Comparison of ENCODE assay signal across 15 mouse cellular contexts in genomic region chr16:22551231-22552000, GRCm38 (mm10).
DNase-seq lines count a peak whose midpoint lies in the region; ATAC-seq and TF ChIP-seq lines count a peak whose summit lies in the region.
"Had no signal": no experiment of that assay in that cellular context is flagged by ENCODE, and none has a peak within 500 bp of the region (broad histone marks: within the 10 kb centered on the region; RNA-seq: fewer than 3 reads in every experiment).

No protein-coding gene starts in this region.

- no peaks in the 10 kb centered on the region for H3K9me3 ChIP-seq in heart, embryonic 13.5 days
- no peaks in the 10 kb centered on the region for H3K9me3 ChIP-seq in lung, embryonic 15.5 days
- H3K9me3 ChIP-seq in intestine, postnatal 0 days (ENCODE audit: control insufficient read depth) = no peaks in the 10 kb centered on the region
- no peaks in the 10 kb centered on the region for H3K9me3 ChIP-seq in limb, embryonic 14.5 days (ENCODE audit: control insufficient read depth, low read length)
- H3K9me3 ChIP-seq: hindbrain, embryonic 15.5 days; megakaryocyte, embryonic 14.5 days had no signal

- intact Hi-C loops in heart, postnatal 14 days (cut with DNase I) = loop anchor here (2.0 to 5.0 kb wide), 2 partner anchors 64 to 249 kb away; no protein-coding TSS in a partner anchor

- TF ChIP-seq POLR2A in limb, embryonic 14.5 days (IDR thresholded peaks at IDR 0.05; ENCODE audit: borderline replicate concordance, extremely low read depth, insufficient read depth, insufficient read length) = no peak

- H3K27ac ChIP-seq in heart, embryonic 13.5 days (replicated peaks) = 0 out of 2 replicates have a peak overlapping the region, but pooled peaks have one; percentile 24
- peak overlapping the region; percentile 55 for H3K27ac ChIP-seq in lung, embryonic 15.5 days
- H3K27ac ChIP-seq in intestine, postnatal 0 days (ENCODE audit: low read depth, low read length) = no peak overlapping the region
- H3K27ac ChIP-seq in limb, embryonic 14.5 days (replicated peaks; ENCODE audit: low read depth, low read length) = no peak overlapping the region
- H3K27ac ChIP-seq: gastrocnemius, adult 2 months; heart, adult 2 months; hindbrain, embryonic 15.5 days; liver, embryonic 14.5 days had no signal

- no peak overlapping the region for H3K4me3 ChIP-seq in heart, embryonic 13.5 days
- no peak overlapping the region for H3K4me3 ChIP-seq in lung, embryonic 15.5 days
- no peak overlapping the region for H3K4me3 ChIP-seq in intestine, postnatal 0 days (ENCODE audit: low read depth, low read length)
- H3K4me3 ChIP-seq in limb, embryonic 14.5 days (replicated peaks; ENCODE audit: low read length) = no peak overlapping the region
- H3K4me3 ChIP-seq: gastrocnemius, adult 2 months; heart, adult 2 months; hindbrain, embryonic 15.5 days; megakaryocyte, embryonic 14.5 days had no signal

- H3K9ac ChIP-seq in heart, embryonic 13.5 days = no peak overlapping the region
- H3K9ac ChIP-seq in lung, embryonic 15.5 days = no peak overlapping the region
- no peak overlapping the region for H3K9ac ChIP-seq in intestine, postnatal 0 days (ENCODE audit: low read depth, low read length)
- H3K9ac ChIP-seq in limb, embryonic 14.5 days (ENCODE audit: low read depth, low read length, severe bottlenecking) = no peak overlapping the region
- H3K9ac ChIP-seq: hindbrain, embryonic 15.5 days; liver, embryonic 14.5 days had no signal

- peak overlapping the region; percentile 0; the same call in 1 of the 2 replicates for H3K4me2 ChIP-seq in heart, embryonic 13.5 days
- no peak overlapping the region for H3K4me2 ChIP-seq in lung, embryonic 15.5 days
- no peak overlapping the region for H3K4me2 ChIP-seq in intestine, postnatal 0 days (replicated peaks; ENCODE audit: low read depth)
- H3K4me2 ChIP-seq in limb, embryonic 14.5 days (replicated peaks; ENCODE audit: low read depth, low read length, severe bottlenecking) = no peak overlapping the region
- H3K4me2 ChIP-seq: hindbrain, embryonic 15.5 days had no signal

- 22% methylated on average over 11 of the region's 11 CpGs for WGBS in heart, embryonic 13.5 days
- 10% methylated on average over 11 of the region's 11 CpGs for WGBS in lung, embryonic 15.5 days
- 22% methylated on average over 11 of the region's 11 CpGs for WGBS in intestine, postnatal 0 days
- WGBS in limb, embryonic 14.5 days = 30% methylated on average over 11 of the region's 11 CpGs

- peaks cover 62% of the 10 kb centered on the region for H3K4me1 ChIP-seq in heart, embryonic 13.5 days
- peaks cover 47% of the 10 kb centered on the region for H3K4me1 ChIP-seq in lung, embryonic 15.5 days
- no peaks in the 10 kb centered on the region for H3K4me1 ChIP-seq in intestine, postnatal 0 days (replicated peaks; ENCODE audit: control insufficient read depth, insufficient read depth, low read length)
- peaks cover 12% of the 10 kb centered on the region for H3K4me1 ChIP-seq in limb, embryonic 14.5 days (ENCODE audit: control insufficient read depth, insufficient read depth, low read length)

- no peak for ATAC-seq in heart, embryonic 13.5 days (ENCODE audit: extremely low read depth, insufficient number of reproducible peaks, low FRiP score, low TSS enrichment)
- peak; percentile 64; the same call in 1 of the 2 replicates for ATAC-seq in lung, embryonic 15.5 days (ENCODE audit: borderline replicate concordance, extremely low read depth, low FRiP score, low TSS enrichment)
- ATAC-seq in intestine, postnatal 0 days = peak; percentile 19; the same call in 1 of the 2 replicates
- ATAC-seq in limb, embryonic 14.5 days (ENCODE audit: low FRiP score, low read depth) = no peak
- ATAC-seq: forebrain, embryonic 14.5 days had no signal

- TF ChIP-seq CTCF in intestine, postnatal 0 days (IDR thresholded peaks at IDR 0.05; ENCODE audit: low read depth) = no peak

- no peak for DNase-seq in heart, postnatal 14 days
- DNase-seq in lung, adult 18-20 months = no peak
- DNase-seq in limb, embryonic 14.5 days (ENCODE audit: low spot score) = peak; percentile 29
- DNase-seq in frontal cortex, adult 2 months (ENCODE audit: extremely low spot score in 1 of 2, low spot score in 1 of 2) = no peak
- DNase-seq: cerebellum, postnatal 14 days; gastrocnemius, adult 2 months; heart, adult 2 months; right cerebral cortex, adult 18-20 months had no signal

- no peaks in the 10 kb centered on the region for H3K27me3 ChIP-seq in heart, embryonic 13.5 days (replicated peaks)
- H3K27me3 ChIP-seq in lung, embryonic 15.5 days = no peaks in the 10 kb centered on the region
- H3K27me3 ChIP-seq in intestine, postnatal 0 days (replicated peaks; ENCODE audit: control insufficient read depth, insufficient read depth, low read length) = no peaks in the 10 kb centered on the region
- H3K27me3 ChIP-seq in limb, embryonic 14.5 days (ENCODE audit: control insufficient read depth, insufficient read depth, low read length) = no peaks in the 10 kb centered on the region
- H3K27me3 ChIP-seq: hindbrain, embryonic 15.5 days; megakaryocyte, embryonic 14.5 days had no signal

- H3K36me3 ChIP-seq in heart, embryonic 13.5 days = no peaks in the 10 kb centered on the region
- no peaks in the 10 kb centered on the region for H3K36me3 ChIP-seq in lung, embryonic 15.5 days
- H3K36me3 ChIP-seq in intestine, postnatal 0 days (ENCODE audit: control insufficient read depth, insufficient read depth) = 0 out of 2 replicates have a peak, but pooled peaks cover 6% of the 10 kb centered on the region
- no peaks in the 10 kb centered on the region for H3K36me3 ChIP-seq in limb, embryonic 14.5 days (ENCODE audit: control insufficient read depth, insufficient read depth, low read length)
- H3K36me3 ChIP-seq: hindbrain, embryonic 15.5 days had no signal

Comparison
In these comparisons a context has a peak if more than half of its experiments do, and no peak if none do; other contexts are left out.
1. ATAC-seq: peak in lung, embryonic 15.5 days (single experiment) and intestine, postnatal 0 days (single experiment); none in heart, embryonic 13.5 days (single experiment) and limb, embryonic 14.5 days (single experiment).
2. H3K27ac ChIP-seq: peak in heart, embryonic 13.5 days (single experiment) and lung, embryonic 15.5 days (single experiment); none in intestine, postnatal 0 days (single experiment) and limb, embryonic 14.5 days (single experiment).